Mouse (Mus musculus) fat pad, adult 2 months (tissue): Measurements from ENCODE around the gene Nusap1.
"Not testable (repeated sequence)": the region's sequence is repeated elsewhere in the genome, so short reads cannot be mapped to it uniquely, and the experiment has no call there.

ENCODE experiments used
- DNase-seq: peaks from one replicate; pipeline ENCODE4 v3.0.0-alpha.2; 2011; ENCODE audit warnings: low read depth, low spot score; ENCODE audit errors: extremely low read depth

Gene Nusap1

GRCm38 (mm10) chr2:119641214-119641912 lies 23.3 kb downstream of the Nusap1 start:
- no peak for DNase-seq

GRCm38 (mm10) chr2:119644254-119644653 lies 26.2 kb downstream of the Nusap1 start:
- DNase-seq: no peak

GRCm38 (mm10) chr2:119662220-119663182 lies 44.4 kb downstream of the Nusap1 start, which contains the start of gene Ndufaf1:
Gene Ndufaf1 (minus strand): TSS chr2:119662827.
- peak; percentile 11 for DNase-seq

GRCm38 (mm10) chr2:119665744-119666143 lies 47.6 kb downstream of the Nusap1 start:
- not testable (repeated sequence) for DNase-seq

- no peak for DNase-seq
Observed at GRCm38 (mm10) chr2:119669010-119669409, 50.9 kb downstream of the Nusap1 start.

- no peak for DNase-seq
Observed at GRCm38 (mm10) chr2:119674525-119675214, 56.6 kb downstream of the Nusap1 start, which contains the start of gene Rtf1. Gene Rtf1 (plus strand): TSS chr2:119675068.

GRCm38 (mm10) chr2:119675215-119675784 lies 57.2 kb downstream of the Nusap1 start:
- no peak for DNase-seq

GRCm38 (mm10) chr2:119675831-119676230 lies 57.7 kb downstream of the Nusap1 start:
- DNase-seq: no peak

GRCm38 (mm10) chr2:119683706-119684105 lies 65.6 kb downstream of the Nusap1 start:
- no peak for DNase-seq

GRCm38 (mm10) chr2:119692003-119692701 lies 74.1 kb downstream of the Nusap1 start:
- no peak for DNase-seq

- no peak for DNase-seq
Observed at GRCm38 (mm10) chr2:119694826-119695225, 76.7 kb downstream of the Nusap1 start.

GRCm38 (mm10) chr2:119696111-119696510 lies 78.0 kb downstream of the Nusap1 start:
- DNase-seq: no peak

- DNase-seq: no peak
Observed at GRCm38 (mm10) chr2:119698472-119698871, 80.4 kb downstream of the Nusap1 start.

GRCm38 (mm10) chr2:119699962-119700361 lies 81.9 kb downstream of the Nusap1 start:
- DNase-seq: no peak
